Mouse (Mus musculus) neural tube, embryonic 14.5 days (tissue): ENCODE measurements around the gene Vars2. TPM values are rescaled to one million over a fixed set of nuclear protein-coding genes. Genes with fewer than 3 reads are reported as not detected.

Source experiments
- ATAC-seq: fragments of 200-750 bp; cut with Nextera tagmentation; 2 replicates; pipeline ENCODE4 v1.8.0; 2017; ENCODE audit warnings: low read depth, mild to moderate bottlenecking, moderate TSS enrichment, moderate library complexity
- H3K27ac ChIP-seq: fragments of 300-500 bp; sonication (generic); 2 replicates; pipeline ENCODE4 v1.5.1; 2014; ENCODE audit warnings: low read depth, mild to moderate bottlenecking, control low read depth, low read length, moderate library complexity, mixed read lengths
- H3K27me3 ChIP-seq: fragments of 300-500 bp; sonication (generic); 2 replicates; pipeline ENCODE4 v1.6.1; 2014; ENCODE audit warnings: low read length; ENCODE audit not compliant: control insufficient read depth, insufficient read depth
- H3K36me3 ChIP-seq: fragments of 300-500 bp; sonication (generic); 2 replicates; pipeline ENCODE4 v1.6.1; 2014; ENCODE audit warnings: low read length, mixed read lengths; ENCODE audit not compliant: control insufficient read depth, insufficient read depth
- H3K4me1 ChIP-seq: fragments of 300-500 bp; sonication (generic); 2 replicates; pipeline ENCODE4 v1.6.1; 2014; ENCODE audit warnings: low read length; ENCODE audit not compliant: control insufficient read depth, insufficient read depth
- H3K4me2 ChIP-seq: fragments of 300-500 bp; sonication (generic); 2 replicates; pipeline ENCODE4 v1.6.1; 2014; ENCODE audit warnings: mild to moderate bottlenecking, low read depth, low read length, control low read depth
- H3K4me3 ChIP-seq: fragments of 300-500 bp; sonication (generic); 2 replicates; pipeline ENCODE4 v1.5.1; 2014; ENCODE audit warnings: low read depth, low read length, control low read depth, mixed read lengths
- H3K9ac ChIP-seq: fragments of 300-500 bp; sonication (generic); replicated peaks from 2 replicates; pipeline ENCODE4 v1.6.1; 2014; ENCODE audit warnings: low read depth, mild to moderate bottlenecking, control low read depth, low read length, mixed read lengths
- H3K9me3 ChIP-seq: fragments of 300-500 bp; sonication (generic); 2 replicates; pipeline ENCODE4 v1.6.1; 2016; ENCODE audit warnings: low read length; ENCODE audit not compliant: control insufficient read depth
- WGBS: fragments of 180-500 bp; shearing (Covaris S2); extraction: QIAGEN DNeasy Blood & Tissue Kit; methylation state at CpG from one replicate; pipeline ENCODE4 v1.1.7; 2014; 5-methylcytosine and 5-hydroxymethylcytosine counted together
- polyA plus RNA-seq: library from polyadenylated mRNA; unstranded; fragments of >200 nt; fragmentation: Nextera tagmentation; extraction: Ambion mirVana; gene quantifications from 2 replicates; pipeline ENCODE4 v1.2.1, GENCODE M21; 2014

The Vars2 gene
- polyA plus RNA-seq, 1 experiment from 2014 or later: 11.7 TPM

DNA sequence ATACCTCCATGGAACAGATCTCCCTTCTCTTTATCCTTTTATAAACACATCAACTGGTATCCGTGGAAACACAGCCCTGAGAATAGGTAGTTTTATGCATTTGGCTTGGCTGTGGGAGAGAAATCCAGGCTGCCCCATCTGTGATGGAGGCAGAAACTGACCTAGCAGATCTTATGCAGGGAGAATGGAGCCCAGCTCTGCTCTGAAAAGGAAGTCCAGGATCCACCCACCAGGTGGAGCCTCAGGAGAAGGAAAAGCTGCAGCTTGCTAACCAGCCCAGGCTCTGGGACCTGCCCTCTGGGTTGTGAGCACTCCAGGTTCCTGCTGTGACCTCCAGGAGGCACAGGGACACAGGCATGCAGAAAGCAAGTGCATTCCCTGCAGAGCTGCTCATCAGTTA lies 33.4 kb downstream of the Vars2 start:
- H3K27me3 ChIP-seq: no peaks in the 10 kb centered on the region
- no peak overlapping the region for H3K4me2 ChIP-seq
- no peak overlapping the region for H3K4me3 ChIP-seq
- H3K36me3 ChIP-seq: no peaks in the 10 kb centered on the region
- no peak overlapping the region for H3K9ac ChIP-seq
- WGBS: 35% methylated on average over 1 of the region's 1 CpGs
- H3K4me1 ChIP-seq: 0 out of 2 replicates have a peak, but pooled peaks cover 3% of the 10 kb centered on the region
- no peaks in the 10 kb centered on the region for H3K9me3 ChIP-seq
- ATAC-seq: no peak
- no peak overlapping the region for H3K27ac ChIP-seq

DNA sequence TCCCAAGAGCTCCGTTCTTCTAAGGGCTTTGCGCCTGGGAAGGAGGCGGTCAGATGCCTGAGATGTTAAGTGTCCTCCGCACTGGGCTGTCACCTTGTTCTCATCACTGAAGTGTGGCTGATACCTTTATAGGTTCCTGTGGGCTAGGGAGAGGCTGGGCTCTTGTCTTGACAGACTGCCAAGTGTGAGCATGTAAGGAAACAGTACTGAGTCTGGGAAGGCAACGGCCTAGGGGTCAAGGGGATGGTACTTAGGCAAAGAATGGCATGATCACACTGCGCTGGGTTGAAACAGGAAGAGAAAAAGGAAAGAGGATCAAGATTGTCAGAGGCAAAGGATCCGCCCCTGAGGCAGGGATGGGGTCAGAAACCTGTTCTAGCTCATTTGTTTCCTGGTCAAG lies 40.9 kb downstream of the Vars2 start, which contains the start of gene Gm9573:
Gene Gm9573, minus strand, starts transcription at position 101 of the 400 bp plus-strand sequence.
- no peaks in the 10 kb centered on the region for H3K4me1 ChIP-seq
- H3K4me3 ChIP-seq: no peak within 1 kb of the TSS
- no peaks in the 10 kb centered on the region for H3K36me3 ChIP-seq
- no peak within 1 kb of the TSS for H3K9ac ChIP-seq
- no peak for ATAC-seq
- H3K27ac ChIP-seq: no peak within 1 kb of the TSS
- H3K9me3 ChIP-seq: no peaks in the 10 kb centered on the region
- WGBS: 90% methylated on average over 7 of the region's 7 CpGs
- H3K27me3 ChIP-seq: no peaks in the 10 kb centered on the region
- no peak within 1 kb of the TSS for H3K4me2 ChIP-seq

GRCm38 (mm10) chr17:35617127-35617526 lies 50.3 kb downstream of the Vars2 start:
- H3K9ac ChIP-seq: no peak overlapping the region
- no peak for ATAC-seq
- WGBS: 78% methylated on average over 4 of the region's 4 CpGs
- no peak overlapping the region for H3K27ac ChIP-seq
- no peaks in the 10 kb centered on the region for H3K36me3 ChIP-seq
- H3K4me3 ChIP-seq: no peak overlapping the region
- H3K9me3 ChIP-seq: no peaks in the 10 kb centered on the region
- H3K4me2 ChIP-seq: no peak overlapping the region
- H3K27me3 ChIP-seq: no peaks in the 10 kb centered on the region
- no peaks in the 10 kb centered on the region for H3K4me1 ChIP-seq

Other genes with a start within 250 kb of the Vars2 start
- 0.54 and 1.4 TPM in 2 replicates for gene H2-Q6, start 242.7 kb downstream of the Vars2 start, polyA plus RNA-seq
- gene H2-Q7, start 228.4 kb downstream of the Vars2 start, polyA plus RNA-seq: 4.3 and 5.5 TPM in 2 replicates
- gene H2-Q10, start 197.5 kb downstream of the Vars2 start, polyA plus RNA-seq: 0.27 TPM in 1 of 2 replicates, not detected in the other
- not detected in 2 replicates for gene Pou5f1, start 161.6 kb downstream of the Vars2 start, polyA plus RNA-seq
- gene Tcf19, start 150.8 kb downstream of the Vars2 start, polyA plus RNA-seq: 8.9 and 10.6 TPM in 2 replicates
- 2.4 and 4.9 TPM in 2 replicates for gene Cchcr1, start 150.5 kb downstream of the Vars2 start, polyA plus RNA-seq
- 0.51 and 0.66 TPM in 2 replicates for gene Psors1c2, start 134.4 kb downstream of the Vars2 start, polyA plus RNA-seq
- 0.21 TPM in 1 of 2 replicates, not detected in the other for gene Cdsn, start 115.5 kb downstream of the Vars2 start, polyA plus RNA-seq
- gene 2300002M23Rik, start 100.1 kb downstream of the Vars2 start, polyA plus RNA-seq: not detected in 2 replicates
- not detected in 2 replicates for gene Sfta2, start 66.0 kb downstream of the Vars2 start, polyA plus RNA-seq
- not detected in 2 replicates for gene Gm9573, start 41.0 kb downstream of the Vars2 start, polyA plus RNA-seq
- gene Mucl3, start 23.9 kb downstream of the Vars2 start, polyA plus RNA-seq: not detected in 2 replicates
- 20.7 and 21.0 TPM in 2 replicates for gene Gtf2h4, start 6.1 kb upstream of the Vars2 start, polyA plus RNA-seq
- 48.6 and 65.6 TPM in 2 replicates for gene Ddr1, start 37.0 kb upstream of the Vars2 start, polyA plus RNA-seq
- gene Ier3, start 154.1 kb upstream of the Vars2 start, polyA plus RNA-seq: 4.2 and 6.9 TPM in 2 replicates
- gene Flot1, start 155.6 kb upstream of the Vars2 start, polyA plus RNA-seq: 100 and 121 TPM in 2 replicates
- 1,611 and 1,626 TPM in 2 replicates for gene Tubb5, start 170.7 kb upstream of the Vars2 start, polyA plus RNA-seq
- 6.0 and 8.5 TPM in 2 replicates for gene Mdc1, start 173.9 kb upstream of the Vars2 start, polyA plus RNA-seq
- gene Nrm, start 193.7 kb upstream of the Vars2 start, polyA plus RNA-seq: 15.7 and 16.9 TPM in 2 replicates
- gene Ppp1r18, start 198.0 kb upstream of the Vars2 start, polyA plus RNA-seq: 18.0 and 27.3 TPM in 2 replicates
- 22.4 and 37.5 TPM in 2 replicates for gene Dhx16, start 212.2 kb upstream of the Vars2 start, polyA plus RNA-seq
- 57.9 and 74.2 TPM in 2 replicates for gene 2310061I04Rik, start 229.8 kb upstream of the Vars2 start, polyA plus RNA-seq
- gene Atat1, start 242.5 kb upstream of the Vars2 start, polyA plus RNA-seq: 448 and 481 TPM in 2 replicates
- gene Mrps18b, start 248.8 kb upstream of the Vars2 start, polyA plus RNA-seq: 65.3 and 66.2 TPM in 2 replicates
- 31.9 and 39.0 TPM in 2 replicates for gene Ppp1r10, start 248.8 kb upstream of the Vars2 start, polyA plus RNA-seq